Mouse (Mus musculus) G1E (cell line): Measurements from ENCODE around the gene Fam118b. TPM values are rescaled to one million over a fixed set of nuclear protein-coding genes. Genes with fewer than 3 reads are reported as not detected.
A peak's percentile ranks its signal among the peaks of the same experiment; 100 is the strongest.

Experiments
- ATAC-seq: 2 replicates; pipeline ENCODE4 v1.8.0; 2016; ENCODE audit warnings: mild to moderate bottlenecking; ENCODE audit not compliant: insufficient number of reproducible peaks, poor library complexity, low FRiP score, severe bottlenecking; ENCODE audit errors: extremely low read depth
- DNase-seq: peaks from one replicate; pipeline ENCODE4 v3.0.0; 2012; ENCODE audit warnings: low spot score
- H3K27me3 ChIP-seq: 2 replicates; pipeline ENCODE4 v1.6.1; 2012; ENCODE audit warnings: mild to moderate bottlenecking, low read length, inconsistent platforms; ENCODE audit not compliant: insufficient read depth
- H3K36me3 ChIP-seq: replicated peaks from 2 replicates; pipeline ENCODE3; 2012; ENCODE audit warnings: mild to moderate bottlenecking, inconsistent platforms
- H3K4me1 ChIP-seq: 2 replicates; pipeline ENCODE4 v1.6.1; 2012; ENCODE audit warnings: low read depth, low read length, inconsistent platforms, mixed read lengths; ENCODE audit not compliant: insufficient read depth
- H3K4me3 ChIP-seq: 2 replicates; pipeline ENCODE4 v1.5.1; 2012; ENCODE audit warnings: low read depth, mild to moderate bottlenecking, inconsistent platforms, low read length, moderate library complexity, mixed read lengths
- H3K9me3 ChIP-seq: replicated peaks from 2 replicates; pipeline ENCODE4 v1.6.1; 2012; ENCODE audit warnings: inconsistent platforms
- CTCF ChIP-seq: IDR thresholded peaks from 2 replicates; pipeline ENCODE4 v1.5.1; 2012; ENCODE audit warnings: low read depth, low read length, inconsistent platforms, mixed read lengths
- GATA1 ChIP-seq: IDR thresholded peaks from 2 replicates; pipeline ENCODE4 v1.6.1; 2012; ENCODE audit warnings: borderline replicate concordance, low read length, inconsistent platforms, mixed read lengths
- GATA2 ChIP-seq: IDR thresholded peaks from 2 replicates; pipeline ENCODE4 v1.6.1; 2012; ENCODE audit warnings: low read depth, low read length, inconsistent platforms, borderline replicate concordance
- POLR2AphosphoS5 ChIP-seq: IDR thresholded peaks from 2 replicates; pipeline ENCODE4 v1.6.1; 2012; ENCODE audit warnings: low read depth, low read length, inconsistent platforms; ENCODE audit not compliant: insufficient replicate concordance
- TAL1 ChIP-seq: conservative IDR thresholded peaks from 2 replicates; pipeline ENCODE4 v1.6.1; 2012; ENCODE audit warnings: low read depth, low read length, inconsistent platforms, mixed read lengths
- polyA plus RNA-seq: library from polyadenylated mRNA; stranded (reverse); fragments of >175 nt; gene quantifications from 2 replicates; pipeline ENCODE4 v1.2.3, GENCODE M21; 2012
- total RNA-seq, 2 experiments: library from RNA; stranded (forward) in 1 of 2; stranded (reverse) in 1 of 2; fragments of 200-1000 nt in 1 of 2; fragments of >200 nt in 1 of 2; fragmentation: Nextera tagmentation in 1 of 2; gene quantifications; 2 replicates each; pipeline ENCODE4 v1.2.3; 2014 to 2017

Gene Fam118b
- total and polyA plus RNA-seq, 3 experiments, result 9.5 to 44.0 (median 38.7) TPM

DNA sequence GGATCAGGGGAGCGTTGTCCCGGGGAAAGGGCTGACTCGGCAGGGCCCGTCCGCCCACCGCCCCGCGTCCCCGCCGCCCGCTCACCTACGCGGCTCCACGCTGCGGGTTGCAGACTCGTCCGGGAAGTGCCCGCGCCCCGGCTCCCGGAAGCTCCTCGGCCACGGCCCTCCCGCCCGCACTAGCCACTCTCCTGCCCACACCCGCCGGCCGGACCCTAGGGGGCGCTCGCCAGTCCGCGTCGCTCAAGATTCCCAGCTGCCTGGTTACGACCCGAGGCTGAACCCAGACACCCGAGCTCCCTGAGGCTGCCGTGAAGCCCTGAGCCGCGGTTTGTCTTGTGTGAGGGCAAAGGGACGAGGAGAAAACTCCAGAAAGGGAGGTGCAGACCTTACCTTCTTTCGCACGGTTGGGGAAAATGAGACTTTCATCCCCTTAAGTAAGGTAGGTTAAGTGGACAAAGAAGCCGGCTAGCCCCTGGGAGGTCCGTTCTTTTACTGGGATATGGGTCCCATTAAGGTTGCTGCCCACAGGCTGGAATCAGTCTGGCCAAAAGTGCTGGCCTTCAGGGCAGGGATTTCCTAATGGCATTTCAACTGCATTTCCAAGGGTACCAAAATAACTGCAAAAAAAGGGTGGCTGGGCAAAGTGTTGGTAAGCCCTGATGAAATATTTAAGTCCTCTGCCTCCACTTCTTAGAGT lies 67.7 kb downstream of the Fam118b start, which contains the start of the genes Srpr and Tirap:
Srpr (plus strand) TSS at position 404 of the 700 bp plus-strand sequence.
Tirap (minus strand) TSS at position 520 of the 700 bp plus-strand sequence.
- peak; percentile 75 for ATAC-seq
- TF ChIP-seq CTCF (peak; percentile 38; the same call in 1 of the 2 replicates), POLR2AphosphoS5 (no peak), TAL1 (no peak), GATA2 (no peak), GATA1 (no peak)
- Histone ChIP-seq H3K4me3 (peak within 1 kb of the TSS; percentile 78), H3K27me3 (no peaks in the 10 kb centered on the region), H3K4me1 (peaks cover 48% of the 10 kb centered on the region), H3K9me3 (no peaks in the 10 kb centered on the region), H3K36me3 (peaks cover 28% of the 10 kb centered on the region)
- peak; percentile 85 for DNase-seq

DNA sequence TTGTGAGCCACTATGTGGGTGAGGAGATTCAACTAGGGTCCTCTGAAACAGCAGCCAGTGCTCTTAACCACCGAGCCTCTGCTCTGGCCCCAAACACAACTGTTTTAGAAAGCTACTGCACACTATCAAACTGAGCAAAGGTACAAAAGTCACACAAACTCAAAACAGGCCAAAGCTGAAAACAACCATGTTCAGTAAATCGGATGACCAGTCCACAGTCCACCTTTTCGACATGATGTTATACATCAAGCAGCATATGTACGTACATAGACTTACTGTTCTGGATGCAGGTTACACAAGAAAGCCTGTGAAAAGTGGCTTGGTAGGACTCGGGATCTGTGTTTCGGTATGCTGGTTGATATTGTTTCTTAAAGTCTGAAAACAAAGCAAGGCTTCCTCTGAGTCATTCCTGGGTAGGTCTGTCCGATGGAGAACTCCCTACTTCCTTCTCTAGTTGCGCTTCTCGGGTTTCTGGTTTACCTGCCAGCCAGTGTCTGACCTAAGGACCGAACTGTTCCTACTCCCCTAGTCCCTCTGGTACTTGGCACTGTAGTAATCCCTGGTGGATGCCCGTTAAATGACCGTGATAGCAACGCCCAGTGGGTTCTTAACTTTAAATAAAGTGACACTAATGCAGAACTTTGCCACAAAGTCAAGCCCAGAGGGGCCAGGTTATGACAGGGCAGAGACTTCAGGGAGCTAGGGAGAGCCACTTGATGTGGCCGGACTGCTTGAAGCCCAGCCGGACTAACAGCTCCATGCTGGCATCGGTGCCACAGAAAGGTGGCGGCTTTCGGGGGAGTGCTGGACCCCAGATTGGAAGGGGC lies 68.4 kb downstream of the Fam118b start:
- no peak for DNase-seq
- ATAC-seq, result 0 out of 2 replicates have a peak, but pooled peaks have one; percentile 9
- peaks cover 20% of the 10 kb centered on the region for H3K36me3 ChIP-seq
- TF ChIP-seq POLR2AphosphoS5 (no peak), GATA1 (no peak), CTCF (no peak), GATA2 (no peak), TAL1 (no peak)
- H3K4me3 ChIP-seq, result peak overlapping the region; percentile 78
- H3K4me1 ChIP-seq, result peaks cover 48% of the 10 kb centered on the region
- no peaks in the 10 kb centered on the region for H3K27me3 ChIP-seq
- no peaks in the 10 kb centered on the region for H3K9me3 ChIP-seq

DNA sequence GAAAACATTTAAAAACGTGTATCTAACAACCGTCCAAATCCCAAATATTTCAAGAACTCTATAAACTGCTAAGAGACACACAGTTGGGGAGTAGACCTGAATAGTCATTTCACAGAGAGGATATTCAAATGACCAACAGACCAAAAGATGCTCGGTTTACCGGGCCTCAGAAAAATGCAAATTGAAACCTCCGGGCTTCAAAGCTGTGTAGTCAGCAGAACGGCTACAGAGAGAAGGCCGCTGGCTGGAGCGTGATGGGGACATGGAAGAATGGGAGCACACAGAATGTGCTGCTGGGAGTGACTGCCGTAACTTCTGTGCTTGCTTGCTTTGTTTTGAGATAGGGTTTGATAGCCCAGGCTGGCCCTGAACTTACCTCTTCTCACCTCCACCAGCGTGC lies 69.3 kb downstream of the Fam118b start:
- H3K36me3 ChIP-seq, result peaks cover 17% of the 10 kb centered on the region
- ATAC-seq (no peak), DNase-seq (no peak)
- TF ChIP-seq GATA1 (no peak), TAL1 (no peak), CTCF (no peak), GATA2 (no peak), POLR2AphosphoS5 (no peak)
- no peak overlapping the region for H3K4me3 ChIP-seq
- peaks cover 45% of the 10 kb centered on the region for H3K4me1 ChIP-seq
- H3K9me3 ChIP-seq, result no peaks in the 10 kb centered on the region
- no peaks in the 10 kb centered on the region for H3K27me3 ChIP-seq

DNA sequence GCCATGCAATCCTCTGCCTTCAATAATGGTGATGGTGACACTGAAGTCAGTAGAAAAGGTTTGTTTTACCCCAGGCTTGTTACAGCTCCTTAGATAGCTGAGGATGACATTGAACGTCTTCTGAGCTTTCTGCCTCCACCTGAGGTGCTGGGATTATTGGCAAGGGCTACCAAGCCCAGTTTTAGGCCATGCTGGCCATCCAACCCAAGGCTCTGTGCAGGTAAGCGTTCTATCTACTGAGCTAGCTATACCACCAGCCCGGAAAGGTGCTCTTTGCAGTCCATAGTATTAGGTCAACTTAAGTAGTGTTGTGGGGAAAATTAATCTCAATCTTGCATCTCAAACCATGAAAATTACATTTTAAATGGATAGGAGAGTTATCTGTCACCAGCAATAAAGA lies 70.0 kb downstream of the Fam118b start:
- no peak for TF ChIP-seq TAL1
- no peak for TF ChIP-seq GATA2
- no peak for TF ChIP-seq GATA1
- no peak for TF ChIP-seq CTCF
- no peak for TF ChIP-seq POLR2AphosphoS5
- no peaks in the 10 kb centered on the region for H3K9me3 ChIP-seq
- ATAC-seq, result no peak
- no peaks in the 10 kb centered on the region for H3K27me3 ChIP-seq
- no peak for DNase-seq
- peaks cover 19% of the 10 kb centered on the region for H3K36me3 ChIP-seq
- H3K4me3 ChIP-seq, result no peak overlapping the region
- peaks cover 39% of the 10 kb centered on the region for H3K4me1 ChIP-seq

DNA sequence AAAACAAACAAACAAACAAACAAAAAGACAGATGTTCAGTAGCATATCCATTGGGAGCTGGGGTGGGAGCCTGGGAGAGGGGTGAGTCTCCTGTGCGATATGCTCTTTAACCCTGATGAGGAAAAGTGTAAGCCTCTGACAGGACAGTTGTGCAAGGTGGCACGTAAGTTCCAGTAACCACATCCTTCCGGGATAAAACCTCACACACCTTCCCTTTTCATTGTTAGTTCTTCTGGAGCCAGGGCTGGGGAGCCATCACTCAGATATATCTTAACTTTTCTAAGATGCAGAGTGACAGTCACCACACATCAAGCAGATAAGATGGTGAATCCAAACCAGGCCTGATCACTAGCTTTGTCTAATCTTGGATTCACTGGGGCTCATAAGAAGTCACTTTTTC lies 73.6 kb downstream of the Fam118b start:
- ATAC-seq, result no peak
- Histone ChIP-seq H3K27me3 (no peaks in the 10 kb centered on the region), H3K36me3 (peaks cover 47% of the 10 kb centered on the region), H3K4me1 (peaks cover 8% of the 10 kb centered on the region), H3K4me3 (no peak overlapping the region), H3K9me3 (no peaks in the 10 kb centered on the region)
- TF ChIP-seq TAL1 (no peak), GATA1 (no peak), POLR2AphosphoS5 (no peak), GATA2 (no peak), CTCF (no peak)
- no peak for DNase-seq

DNA sequence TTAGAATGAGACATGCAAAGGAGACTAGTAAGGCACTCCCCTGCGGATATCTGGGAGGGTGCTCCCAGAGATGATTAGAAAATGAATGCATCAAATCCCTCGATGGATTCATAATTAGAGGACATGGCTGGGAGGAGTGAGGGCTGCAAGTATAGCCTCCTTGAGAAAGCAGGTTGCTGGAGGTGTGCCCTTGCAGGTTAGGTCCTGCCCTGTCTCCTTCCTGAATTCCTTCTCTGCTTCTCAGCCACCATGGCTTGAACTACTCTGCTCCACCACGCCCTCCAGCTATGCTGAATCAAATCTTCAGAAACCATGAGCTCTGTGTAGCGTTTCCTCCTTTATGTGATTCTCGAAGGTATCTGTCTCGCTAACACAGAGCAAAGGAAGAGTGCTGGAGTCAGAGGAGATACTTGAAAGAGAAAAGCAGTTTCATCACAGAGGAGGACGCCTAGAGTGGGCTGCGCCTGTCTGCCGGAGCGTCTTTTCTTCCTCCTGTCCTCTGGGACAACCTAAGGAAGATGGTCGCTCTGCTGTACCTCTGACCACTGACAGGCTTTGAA lies 74.5 kb downstream of the Fam118b start:
- DNase-seq (no peak), ATAC-seq (no peak)
- H3K27me3 ChIP-seq, result no peaks in the 10 kb centered on the region
- TF ChIP-seq POLR2AphosphoS5, result no peak
- TF ChIP-seq GATA2, result no peak
- no peak for TF ChIP-seq TAL1
- no peak for TF ChIP-seq CTCF
- TF ChIP-seq GATA1, result no peak
- no peaks in the 10 kb centered on the region; the same call in none of the 2 replicates for H3K4me1 ChIP-seq
- H3K36me3 ChIP-seq, result peaks cover 54% of the 10 kb centered on the region
- no peak overlapping the region for H3K4me3 ChIP-seq
- no peaks in the 10 kb centered on the region for H3K9me3 ChIP-seq
